Mouse (Mus musculus): ENCODE data around the gene Myo10. TPM values are rescaled to one million over a fixed set of nuclear protein-coding genes. Genes with fewer than 3 reads are reported as not detected.

Myo10 gene
- polyA plus RNA-seq, 1 experiment = 8.2 TPM

- Histone ChIP-seq H3K9me3 (peaks cover 5% of the 10 kb centered on the region; the same call in 1 of the 2 replicates), H3K4me1 (peaks cover 3% of the 10 kb centered on the region; the same call in 1 of the 2 replicates), H3K27me3 (replicated peaks) (peaks cover 3% of the 10 kb centered on the region), H3K4me3 (replicated peaks) (no peak overlapping the region), H3K36me3 (replicated peaks; ENCODE audit: low read length) (no peaks in the 10 kb centered on the region)
- no peak for TF ChIP-seq GATA1 (IDR thresholded peaks at IDR 0.05; ENCODE audit: borderline replicate concordance, low read length)
- TF ChIP-seq FLI1 (IDR thresholded peaks at IDR 0.05; ENCODE audit: low read length) = no peak
Measured at GRCm38 (mm10) chr15:25861900-25862299, 239.6 kb downstream of the Myo10 start.

Other genes starting within 250 kb of the Myo10 start
- gene Basp1, start 208.8 kb upstream of the Myo10 start, polyA plus RNA-seq (2012; ENCODE audit: insufficient read depth, low replicate concordance) = 25.1 and 45.9 TPM in 2 replicates
- gene Retreg1, start 220.7 kb downstream of the Myo10 start, polyA plus RNA-seq (2012; ENCODE audit: insufficient read depth, low replicate concordance) = 1.4 TPM in 1 of 2 replicates, not detected in the other